Mouse (Mus musculus) liver, embryonic 11.5 days (tissue): ENCODE results near the gene Id1. TPM values are rescaled to one million over a fixed set of nuclear protein-coding genes. Genes with fewer than 3 reads are reported as not detected.
A peak's percentile ranks its signal among the peaks of the same experiment; 100 is the strongest.

Experiments used
- ATAC-seq: fragments of 200-750 bp; cut with Nextera tagmentation; replicated peaks from 2 replicates; pipeline ENCODE4 v1.8.0; 2017; ENCODE audit warnings: moderate number of reproducible peaks, mild to moderate bottlenecking, moderate TSS enrichment, moderate library complexity; ENCODE audit not compliant: low FRiP score
- DNase-seq: peaks from one replicate; pipeline ENCODE4 v3.0.0-alpha.2; 2017; ENCODE audit warnings: low spot score
- H3K27ac ChIP-seq: fragments of 300-500 bp; sonication (generic); 2 replicates; pipeline ENCODE4 v1.5.1; 2014; ENCODE audit warnings: mild to moderate bottlenecking, low read depth, low read length, control low read depth
- H3K27me3 ChIP-seq: fragments of 300-500 bp; sonication (generic); replicated peaks from 2 replicates; pipeline ENCODE4 v1.6.1; 2014; ENCODE audit warnings: low read length, mixed read lengths; ENCODE audit not compliant: control insufficient read depth, insufficient read depth
- H3K36me3 ChIP-seq: fragments of 300-500 bp; sonication (generic); 2 replicates; pipeline ENCODE4 v1.6.1; 2014; ENCODE audit warnings: mild to moderate bottlenecking, low read length, moderate library complexity, mixed read lengths; ENCODE audit not compliant: control insufficient read depth, insufficient read depth
- H3K4me1 ChIP-seq: fragments of 300-500 bp; sonication (generic); replicated peaks from 2 replicates; pipeline ENCODE4 v1.6.1; 2014; ENCODE audit warnings: low read length, mixed read lengths; ENCODE audit not compliant: control insufficient read depth, insufficient read depth
- H3K4me2 ChIP-seq: fragments of 300-500 bp; sonication (generic); 2 replicates; pipeline ENCODE4 v1.6.1; 2014; ENCODE audit warnings: mild to moderate bottlenecking, control low read depth, moderate library complexity
- H3K4me3 ChIP-seq: fragments of 300-500 bp; sonication (generic); 2 replicates; pipeline ENCODE4 v1.5.1; 2014; ENCODE audit warnings: low read depth, low read length, control low read depth
- H3K9ac ChIP-seq: fragments of 300-500 bp; sonication (generic); 2 replicates; pipeline ENCODE4 v1.6.1; 2014; ENCODE audit warnings: low read depth, low read length, control low read depth
- H3K9me3 ChIP-seq: fragments of 300-500 bp; sonication (generic); 2 replicates; pipeline ENCODE4 v1.6.1; 2016; ENCODE audit warnings: low read length, inconsistent platforms, mixed read lengths; ENCODE audit not compliant: control insufficient read depth
- WGBS: fragments of 180-500 bp; shearing (Covaris S2); extraction: QIAGEN DNeasy Blood & Tissue Kit; methylation state at CpG from one replicate; pipeline ENCODE4 v1.1.7; 2014; 5-methylcytosine and 5-hydroxymethylcytosine counted together
- polyA plus RNA-seq: library from polyadenylated mRNA; unstranded; fragments of >200 nt; fragmentation: Nextera tagmentation; extraction: Ambion mirVana; gene quantifications from 2 replicates; pipeline ENCODE4 v1.2.1, GENCODE M21; 2014

The Id1 gene
- polyA plus RNA-seq, 1 experiment from 2014 or later, result 56.3 TPM

DNA sequence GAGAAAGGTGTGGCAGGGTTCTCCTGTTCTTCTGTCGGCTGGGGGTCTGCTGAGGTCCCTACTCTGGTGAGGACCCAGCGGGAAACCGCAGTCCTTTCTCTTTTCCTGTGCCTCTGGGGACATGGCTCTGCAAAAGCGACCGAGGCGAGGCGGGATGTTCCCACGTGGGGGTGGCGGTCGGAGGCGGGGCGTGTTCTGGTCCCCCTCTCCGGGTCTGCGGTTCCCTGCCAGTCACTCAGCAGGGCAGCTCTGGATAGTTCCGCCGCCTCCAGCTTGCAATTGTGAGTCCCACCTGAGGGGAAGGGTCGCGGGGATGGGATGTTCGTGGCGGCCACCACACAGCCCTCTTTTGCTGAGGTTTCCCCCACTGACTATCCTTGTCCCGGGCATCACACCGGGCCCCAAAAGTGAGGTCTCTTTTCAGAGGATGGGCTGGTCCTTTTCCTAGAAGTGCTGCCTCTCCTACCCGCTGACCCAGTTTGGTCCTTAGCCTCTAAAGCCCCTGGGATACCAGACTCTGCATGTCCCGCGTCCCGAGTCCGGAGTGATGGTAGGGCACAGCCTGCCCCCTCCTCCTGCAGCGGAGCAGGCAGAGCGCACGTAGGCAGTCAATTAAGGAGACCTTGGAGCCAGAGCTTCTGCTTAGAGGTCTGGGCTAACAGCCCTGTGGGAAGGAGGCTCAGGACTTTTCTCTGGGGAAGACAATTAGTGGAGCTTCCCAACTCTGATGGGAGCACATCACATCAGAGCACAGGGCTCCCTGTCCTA is 18.1 kb downstream of the Id1 start, which contains the start of gene Cox4i2:
Gene Cox4i2 (plus strand): TSS at position 230 of the 768 bp plus-strand sequence.
- no peaks in the 10 kb centered on the region for H3K9me3 ChIP-seq
- H3K27ac ChIP-seq, result no peak within 1 kb of the TSS
- no peak within 1 kb of the TSS for H3K9ac ChIP-seq
- H3K4me1 ChIP-seq, result peaks cover 7% of the 10 kb centered on the region
- DNase-seq (no peak), ATAC-seq (no peak)
- H3K4me2 ChIP-seq, result peak within 1 kb of the TSS; percentile 51
- H3K4me3 ChIP-seq, result peak within 1 kb of the TSS; percentile 13; the same call in 1 of the 2 replicates
- H3K36me3 ChIP-seq, result no peaks in the 10 kb centered on the region
- 6% methylated on average over 30 of the region's 30 CpGs for WGBS
- H3K27me3 ChIP-seq, result peaks cover 15% of the 10 kb centered on the region

DNA sequence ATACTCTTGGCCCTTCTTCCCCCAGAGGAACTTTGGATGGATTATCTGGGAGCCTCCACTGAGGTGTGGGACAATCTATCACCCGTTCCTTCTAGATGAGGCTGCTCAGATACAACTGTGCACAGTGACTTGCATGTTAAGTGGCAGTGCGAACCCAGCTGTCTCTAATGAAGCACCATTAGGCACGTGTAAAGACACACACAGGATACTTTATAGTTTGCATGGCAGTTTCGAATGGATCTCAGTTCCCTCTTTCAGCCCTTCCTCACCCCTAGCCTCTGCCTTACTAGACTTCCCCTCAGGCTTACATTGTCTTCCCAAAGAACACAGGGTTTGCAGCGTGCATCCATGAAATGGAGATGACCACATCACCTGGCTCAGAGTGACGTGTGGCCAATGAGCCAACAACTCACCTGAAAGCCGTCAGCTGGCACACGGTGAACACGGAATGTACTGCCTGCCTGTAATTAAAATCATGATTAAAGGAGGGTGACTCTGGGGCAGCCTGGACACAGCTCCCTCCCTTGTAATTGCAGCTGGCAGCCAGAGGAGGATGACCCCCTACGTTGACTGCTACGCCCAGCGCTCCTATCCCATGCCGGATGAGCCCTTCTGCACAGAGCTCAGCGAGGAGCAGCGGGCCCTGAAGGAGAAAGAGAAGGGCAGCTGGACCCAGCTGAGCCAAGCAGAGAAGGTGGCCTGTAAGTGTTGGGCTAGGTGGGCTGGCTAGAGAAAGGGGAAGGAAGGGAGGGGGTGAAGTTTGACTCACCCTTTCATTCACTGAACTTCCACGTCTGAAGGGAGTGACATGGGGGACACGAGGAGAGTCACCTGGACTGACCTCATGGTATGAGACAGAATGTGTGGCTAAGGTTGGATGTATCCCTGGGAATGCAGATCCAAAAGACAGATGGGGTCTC is 20.7 kb downstream of the Id1 start:
- no peak for ATAC-seq
- Histone ChIP-seq H3K9me3 (no peaks in the 10 kb centered on the region), H3K27ac (no peak overlapping the region), H3K4me3 (no peak overlapping the region), H3K4me1 (peaks cover 7% of the 10 kb centered on the region), H3K9ac (no peak overlapping the region), H3K36me3 (no peaks in the 10 kb centered on the region), H3K27me3 (peaks cover 15% of the 10 kb centered on the region), H3K4me2 (no peak overlapping the region)
- DNase-seq, result no peak
- 62% methylated on average over 17 of the region's 17 CpGs for WGBS

- H3K9me3 ChIP-seq, result no peaks in the 10 kb centered on the region
- no peak for DNase-seq
- H3K4me2 ChIP-seq, result no peak overlapping the region
- H3K4me1 ChIP-seq, result peaks cover 7% of the 10 kb centered on the region
- H3K27ac ChIP-seq, result no peak overlapping the region
- 65% methylated on average over 2 of the region's 2 CpGs for WGBS
- no peak overlapping the region for H3K4me3 ChIP-seq
- H3K27me3 ChIP-seq, result peaks cover 15% of the 10 kb centered on the region
- no peaks in the 10 kb centered on the region for H3K36me3 ChIP-seq
- H3K9ac ChIP-seq, result no peak overlapping the region
- ATAC-seq, result no peak
Measured at GRCm38 (mm10) chr2:152757478-152757877, 21.4 kb downstream of the Id1 start.

- no peaks in the 10 kb centered on the region for H3K36me3 ChIP-seq
- 47% methylated on average over 4 of the region's 4 CpGs for WGBS
- peaks cover 7% of the 10 kb centered on the region for H3K4me1 ChIP-seq
- no peak overlapping the region for H3K9ac ChIP-seq
- H3K27me3 ChIP-seq, result peaks cover 15% of the 10 kb centered on the region
- no peak overlapping the region for H3K4me3 ChIP-seq
- no peak for ATAC-seq
- DNase-seq, result no peak
- H3K9me3 ChIP-seq, result no peaks in the 10 kb centered on the region
- no peak overlapping the region for H3K27ac ChIP-seq
- H3K4me2 ChIP-seq, result no peak overlapping the region
Measured at GRCm38 (mm10) chr2:152758351-152758750, 22.3 kb downstream of the Id1 start.

- Histone ChIP-seq H3K36me3 (no peaks in the 10 kb centered on the region), H3K4me1 (peaks cover 33% of the 10 kb centered on the region), H3K27me3 (no peaks in the 10 kb centered on the region), H3K4me2 (no peak overlapping the region), H3K27ac (no peak overlapping the region), H3K9ac (no peak overlapping the region), H3K9me3 (no peaks in the 10 kb centered on the region), H3K4me3 (no peak overlapping the region)
- 65% methylated on average over 6 of the region's 6 CpGs for WGBS
- no peak for ATAC-seq
- no peak for DNase-seq
Measured at GRCm38 (mm10) chr2:152763310-152763709, 27.3 kb downstream of the Id1 start.

DNA sequence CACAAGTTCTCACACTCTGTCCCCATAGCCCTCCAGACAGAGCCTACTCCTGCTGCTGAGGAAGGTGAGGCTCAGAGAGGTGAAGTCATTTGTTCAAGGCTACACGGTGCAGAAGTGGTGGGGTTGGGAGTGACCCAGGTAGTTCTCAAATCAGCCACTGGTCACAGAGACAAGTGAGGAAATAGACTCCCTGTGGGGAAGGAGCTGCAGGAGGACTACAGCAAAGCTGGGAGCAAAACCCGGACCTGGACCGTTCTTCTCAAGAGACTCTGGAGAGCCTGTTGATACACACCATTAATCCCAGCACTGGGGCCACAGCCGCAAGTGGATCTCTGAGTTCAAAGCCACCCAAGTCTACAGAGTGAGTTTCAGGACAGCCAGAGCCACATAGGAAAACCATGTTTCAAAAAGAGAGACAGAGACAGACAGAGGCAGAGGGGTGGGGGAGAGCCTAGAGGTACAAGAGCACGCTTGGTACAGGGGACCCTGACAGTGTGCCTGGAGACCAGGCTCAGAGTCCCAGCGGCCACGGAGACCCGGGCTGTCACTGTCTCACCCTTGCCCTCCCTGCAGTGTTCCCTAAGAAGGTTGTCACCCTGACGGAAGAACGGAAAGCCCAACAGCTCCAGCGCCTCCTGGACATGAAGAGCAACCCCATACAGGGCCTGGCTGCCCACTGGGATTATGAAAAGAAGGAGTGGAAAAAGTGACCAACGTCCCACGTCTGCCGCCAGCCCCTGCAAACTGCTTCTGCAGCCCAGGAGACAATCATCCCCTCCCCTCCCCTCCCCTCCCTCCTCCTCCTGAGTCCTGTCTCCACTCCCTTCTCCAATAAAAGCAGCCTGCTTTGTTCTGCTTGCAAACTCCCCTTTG is 28.4 kb downstream of the Id1 start:
- H3K9ac ChIP-seq, result 0 out of 2 replicates have a peak overlapping the region, but pooled peaks have one; percentile 2
- H3K36me3 ChIP-seq, result no peaks in the 10 kb centered on the region
- H3K9me3 ChIP-seq, result no peaks in the 10 kb centered on the region
- H3K27ac ChIP-seq, result no peak overlapping the region
- no peaks in the 10 kb centered on the region for H3K27me3 ChIP-seq
- no peak for ATAC-seq
- 19% methylated on average over 14 of the region's 14 CpGs for WGBS
- no peak overlapping the region for H3K4me3 ChIP-seq
- no peak for DNase-seq
- peak overlapping the region; percentile 19; the same call in 1 of the 2 replicates for H3K4me2 ChIP-seq
- H3K4me1 ChIP-seq, result peaks cover 30% of the 10 kb centered on the region

DNA sequence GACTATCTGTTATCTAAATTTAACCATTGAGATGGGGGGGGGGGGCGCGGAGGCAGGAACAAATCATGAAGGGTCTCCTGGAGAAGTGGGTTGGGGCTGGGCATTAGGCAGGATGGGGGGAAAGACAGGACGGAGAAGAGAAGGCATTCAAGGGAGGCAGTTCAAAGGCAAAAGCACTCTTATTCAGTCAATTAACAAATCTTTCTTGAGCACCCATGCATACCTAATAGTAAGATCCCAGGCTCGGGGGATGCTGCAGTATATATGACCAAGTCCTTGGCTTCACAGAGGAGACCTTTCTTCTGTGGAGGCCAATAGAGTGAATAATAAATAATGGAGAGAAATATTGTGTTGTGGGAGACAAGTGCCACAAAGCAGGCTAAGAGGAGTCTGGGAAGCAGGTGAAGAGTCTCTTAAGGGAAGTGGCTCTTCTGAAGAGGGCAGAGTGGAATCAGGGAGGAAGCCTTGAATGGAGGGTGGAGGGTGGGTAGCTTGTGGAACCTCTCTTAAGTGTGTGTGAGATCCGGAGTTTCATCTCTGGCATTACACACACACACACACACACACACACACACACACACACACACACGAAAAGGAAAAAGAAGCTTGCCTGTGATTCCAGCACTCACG is 29.1 kb downstream of the Id1 start:
- DNase-seq, result no peak
- Histone ChIP-seq H3K4me1 (peaks cover 35% of the 10 kb centered on the region), H3K9ac (no peak overlapping the region), H3K27ac (no peak overlapping the region), H3K27me3 (no peaks in the 10 kb centered on the region), H3K9me3 (no peaks in the 10 kb centered on the region), H3K36me3 (no peaks in the 10 kb centered on the region), H3K4me2 (no peak overlapping the region), H3K4me3 (no peak overlapping the region)
- 45% methylated on average over 7 of the region's 7 CpGs for WGBS
- no peak for ATAC-seq
